Comparison of ENCODE assay signal across 10 mouse cellular contexts in the genomic region with DNA sequence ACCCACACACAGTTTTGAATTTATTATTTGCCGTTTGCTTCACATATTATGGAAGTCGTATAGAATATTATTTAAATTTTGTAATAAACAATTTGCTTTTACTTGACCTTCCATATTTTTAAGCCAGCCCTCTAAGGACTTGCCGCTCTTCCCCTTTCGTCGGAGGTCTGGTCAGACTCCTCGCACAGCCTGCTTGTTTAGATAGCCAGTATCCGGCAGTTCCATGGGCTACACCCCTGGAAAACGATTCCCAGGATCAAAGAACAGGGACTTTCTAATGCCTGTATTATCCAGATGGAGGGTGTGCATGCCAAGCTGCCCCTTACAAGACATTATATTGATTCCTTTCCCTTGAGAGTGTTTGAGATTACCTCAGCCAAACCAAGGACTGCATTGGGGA.
DNase-seq lines count a peak whose midpoint lies in the region; ATAC-seq and TF ChIP-seq lines count a peak whose summit lies in the region.
"Had no signal": no experiment of that assay in that cellular context is flagged by ENCODE, and none has a peak within 500 bp of the region (broad histone marks: within the 10 kb centered on the region; RNA-seq: fewer than 3 reads in every experiment).

No protein-coding gene starts in this region.

- no peaks in the 10 kb centered on the region for H3K36me3 ChIP-seq in kidney, postnatal 0 days (ENCODE audit: insufficient read depth, low read length)
- no peaks in the 10 kb centered on the region for H3K36me3 ChIP-seq in forebrain, embryonic 11.5 days (ENCODE audit: control insufficient read depth, insufficient read depth, low read length)
- H3K36me3 ChIP-seq in hindbrain, embryonic 16.5 days (ENCODE audit: control insufficient read depth, insufficient read depth, low read length), result no peaks in the 10 kb centered on the region
- H3K36me3 ChIP-seq in midbrain, embryonic 15.5 days (replicated peaks), result no peaks in the 10 kb centered on the region
- H3K36me3 ChIP-seq: G1E had no signal

- H3K9ac ChIP-seq in kidney, postnatal 0 days (ENCODE audit: low read depth, low read length), result no peak overlapping the region
- H3K9ac ChIP-seq in forebrain, embryonic 11.5 days (ENCODE audit: low read length), result no peak overlapping the region
- H3K9ac ChIP-seq in hindbrain, embryonic 16.5 days (ENCODE audit: low read depth, low read length), result no peak overlapping the region
- H3K9ac ChIP-seq in midbrain, embryonic 15.5 days, result no peak overlapping the region

- no peak overlapping the region for H3K4me2 ChIP-seq in kidney, postnatal 0 days (ENCODE audit: low read length)
- H3K4me2 ChIP-seq in forebrain, embryonic 11.5 days (ENCODE audit: low read depth, low read length, severe bottlenecking), result no peak overlapping the region
- H3K4me2 ChIP-seq in hindbrain, embryonic 16.5 days (ENCODE audit: low read length), result no peak overlapping the region; the same call in 1 of the 2 replicates
- H3K4me2 ChIP-seq in midbrain, embryonic 15.5 days, result no peak overlapping the region

- ATAC-seq in kidney, postnatal 0 days (replicated peaks; ENCODE audit: low FRiP score, low read depth), result no peak
- ATAC-seq in forebrain, embryonic 11.5 days (replicated peaks; ENCODE audit: low FRiP score), result no peak
- ATAC-seq in hindbrain, embryonic 16.5 days, result peak; percentile 10
- ATAC-seq in midbrain, embryonic 15.5 days (replicated peaks), result peak; percentile 35
- no peak for ATAC-seq in megakaryocyte, adult 5-6 weeks (ENCODE audit: poor library complexity, severe bottlenecking)

- peaks cover 10% of the 10 kb centered on the region; the same call in 1 of the 2 replicates for H3K4me1 ChIP-seq in kidney, postnatal 0 days (replicated peaks; ENCODE audit: insufficient read depth, low read length)
- H3K4me1 ChIP-seq in forebrain, embryonic 11.5 days (replicated peaks; ENCODE audit: control insufficient read depth, insufficient read depth, low read length), result peaks cover 15% of the 10 kb centered on the region
- peaks cover 26% of the 10 kb centered on the region for H3K4me1 ChIP-seq in hindbrain, embryonic 16.5 days (ENCODE audit: control insufficient read depth, insufficient read depth, low read depth, low read length)
- peaks cover 31% of the 10 kb centered on the region for H3K4me1 ChIP-seq in midbrain, embryonic 15.5 days

- H3K9me3 ChIP-seq in kidney, postnatal 0 days (replicated peaks; ENCODE audit: low read length), result no peaks in the 10 kb centered on the region
- no peaks in the 10 kb centered on the region for H3K9me3 ChIP-seq in forebrain, embryonic 11.5 days (ENCODE audit: control insufficient read depth, low read length)
- no peaks in the 10 kb centered on the region for H3K9me3 ChIP-seq in hindbrain, embryonic 16.5 days (ENCODE audit: control insufficient read depth, low read length)
- H3K9me3 ChIP-seq in midbrain, embryonic 15.5 days, result no peaks in the 10 kb centered on the region

- no peak for DNase-seq in kidney, postnatal 0 days (ENCODE audit: low spot score)
- no peak for DNase-seq in kidney, postnatal 10 days
- DNase-seq in forebrain, embryonic 11.5 days (ENCODE audit: low spot score), result no peak
- DNase-seq in right cerebral cortex, postnatal 10 days (ENCODE audit: low spot score in 2 of 2), result no peak
- DNase-seq: adrenal gland, postnatal 25 days; right cerebral cortex, postnatal 14 days had no signal

- no peaks in the 10 kb centered on the region for H3K27me3 ChIP-seq in kidney, postnatal 0 days (ENCODE audit: insufficient read depth, low read length)
- no peaks in the 10 kb centered on the region for H3K27me3 ChIP-seq in forebrain, embryonic 11.5 days (ENCODE audit: control insufficient read depth, insufficient read depth, low read length)
- no peaks in the 10 kb centered on the region for H3K27me3 ChIP-seq in hindbrain, embryonic 16.5 days (replicated peaks; ENCODE audit: control insufficient read depth, insufficient read depth, low read length)
- no peaks in the 10 kb centered on the region for H3K27me3 ChIP-seq in midbrain, embryonic 15.5 days (replicated peaks)

- TF ChIP-seq CTCF in kidney, postnatal 0 days (IDR thresholded peaks at IDR 0.05; ENCODE audit: low read depth), result no peak

- 0 out of 2 replicates have a peak overlapping the region, but pooled peaks have one; percentile 40 for H3K27ac ChIP-seq in kidney, postnatal 0 days
- H3K27ac ChIP-seq in forebrain, embryonic 11.5 days (ENCODE audit: low read depth, low read length), result peak overlapping the region; percentile 14; the same call in 1 of the 2 replicates
- H3K27ac ChIP-seq in hindbrain, embryonic 16.5 days (ENCODE audit: low read depth, low read length), result peak overlapping the region; percentile 63
- peak overlapping the region; percentile 46 for H3K27ac ChIP-seq in midbrain, embryonic 15.5 days

- no peak overlapping the region for H3K4me3 ChIP-seq in kidney, postnatal 0 days (replicated peaks; ENCODE audit: low read depth, low read length)
- H3K4me3 ChIP-seq in forebrain, embryonic 11.5 days (ENCODE audit: low read depth, low read length), result no peak overlapping the region
- no peak overlapping the region for H3K4me3 ChIP-seq in hindbrain, embryonic 16.5 days (ENCODE audit: low read length)
- H3K4me3 ChIP-seq in midbrain, embryonic 15.5 days, result no peak overlapping the region

- WGBS in kidney, postnatal 0 days, result 48% methylated on average over 8 of the region's 8 CpGs
- 76% methylated on average over 8 of the region's 8 CpGs for WGBS in forebrain, embryonic 11.5 days
- WGBS in hindbrain, embryonic 16.5 days, result 65% methylated on average over 8 of the region's 8 CpGs
- WGBS in midbrain, embryonic 15.5 days, result 66% methylated on average over 8 of the region's 8 CpGs

Comparison
In these comparisons a context has a peak if more than half of its experiments do, and no peak if none do; other contexts are left out.
1. ATAC-seq: peak in hindbrain, embryonic 16.5 days (single experiment) and midbrain, embryonic 15.5 days (single experiment); none in kidney, postnatal 0 days (single experiment), forebrain, embryonic 11.5 days (single experiment) and megakaryocyte, adult 5-6 weeks (single experiment).
2. Peak in every context shown above with its lines, with median percentiles within 50 percentile points of each other: H3K27ac ChIP-seq.